Mouse (Mus musculus) heart, embryonic 12.5 days (tissue): Measurements from ENCODE around the gene Ppp2r5c. TPM values are rescaled to one million over a fixed set of nuclear protein-coding genes. Genes with fewer than 3 reads are reported as not detected.

Source experiments
- polyA plus RNA-seq: library from polyadenylated mRNA; unstranded; fragments of >200 nt; fragmentation: Nextera tagmentation; extraction: Ambion mirVana; gene quantifications from 2 replicates; pipeline ENCODE4 v1.2.1, GENCODE M21; 2016

Ppp2r5c gene
- polyA plus RNA-seq, 1 experiment from 2014 or later = 142 TPM

Other genes with a start within 250 kb of the Ppp2r5c start
- 0.29 TPM in 1 of 2 replicates, not detected in the other for gene Dio3, start 168.1 kb upstream of the Ppp2r5c start, polyA plus RNA-seq
- 48.2 and 61.5 TPM in 2 replicates for gene Dync1h1, start 154.3 kb downstream of the Ppp2r5c start, polyA plus RNA-seq
- not detected in 2 replicates for gene 1700001K19Rik, start 235.5 kb downstream of the Ppp2r5c start, polyA plus RNA-seq